Mouse (Mus musculus): ENCODE data around the gene Tmem25. TPM values are rescaled to one million over a fixed set of nuclear protein-coding genes. Genes with fewer than 3 reads are reported as not detected.

Tmem25 gene
- polyA plus RNA-seq (2015; fragmentation: Nextera tagmentation; extraction: Ambion mirVana) = 2.1 and 2.8 TPM in 2 replicates

DNA sequence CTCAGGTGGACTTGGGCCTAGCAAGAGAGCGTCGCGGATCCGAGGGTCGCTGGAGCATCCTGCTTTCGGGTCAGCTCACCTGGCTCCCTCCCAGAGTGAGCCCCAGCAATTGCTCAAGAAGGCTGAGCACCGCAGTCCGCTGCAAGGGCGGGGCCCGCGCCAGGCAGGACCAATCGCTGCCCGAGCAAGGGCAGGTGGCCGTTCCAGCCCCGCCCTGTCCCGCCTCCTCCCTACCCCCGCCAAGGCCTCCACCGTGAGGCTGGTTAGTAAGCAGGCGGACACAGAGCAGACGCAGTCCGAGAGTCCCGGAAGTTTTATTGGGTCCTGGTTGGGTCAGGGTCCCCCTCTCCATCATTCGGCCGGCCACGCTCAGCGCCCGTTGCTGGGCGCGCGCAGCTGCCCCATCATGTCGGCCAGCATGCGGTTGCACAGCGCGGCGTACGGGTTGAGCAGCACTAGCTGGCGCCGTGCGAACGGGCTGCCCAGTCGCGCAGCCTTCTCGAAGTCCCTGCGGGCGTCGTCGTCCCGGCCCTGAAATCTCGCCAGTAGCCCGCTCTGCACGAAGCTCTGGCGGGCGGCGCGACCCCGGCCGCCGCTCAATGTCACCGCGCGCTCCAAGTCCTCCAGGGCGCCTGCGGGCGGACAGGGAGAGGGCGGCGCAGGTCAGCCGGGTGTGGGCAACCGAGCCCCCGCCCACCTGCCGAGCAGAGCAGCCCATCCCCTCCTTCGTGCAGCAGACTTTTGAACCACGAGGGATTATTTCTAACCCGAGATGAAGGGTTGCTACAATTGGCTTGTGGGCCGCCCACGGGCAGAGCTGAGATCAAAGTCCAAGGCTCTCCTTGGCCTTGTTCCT is at the start of gene Tmem25:
Gene Tmem25, minus strand, starts transcription at position 206 of the 856 bp plus-strand sequence.
- H3K4me2 ChIP-seq = peak within 1 kb of the TSS; percentile 99
- peak within 1 kb of the TSS; percentile 73 for H3K4me3 ChIP-seq
- H3K27ac ChIP-seq = peak within 1 kb of the TSS; percentile 87
- no peaks in the 10 kb centered on the region for H3K9me3 ChIP-seq (replicated peaks)
- H3K36me3 ChIP-seq = no peaks in the 10 kb centered on the region
- H3K9ac ChIP-seq = peak within 1 kb of the TSS; percentile 76
- WGBS = under 1% methylated on average over 75 of the region's 75 CpGs
- peak; percentile 95 for ATAC-seq (replicated peaks; ENCODE audit: insufficient number of reproducible peaks, insufficient read depth, low FRiP score, low read depth)
- peaks cover 13% of the 10 kb centered on the region for H3K4me1 ChIP-seq (replicated peaks)
- H3K27me3 ChIP-seq = peaks cover 22% of the 10 kb centered on the region

DNA sequence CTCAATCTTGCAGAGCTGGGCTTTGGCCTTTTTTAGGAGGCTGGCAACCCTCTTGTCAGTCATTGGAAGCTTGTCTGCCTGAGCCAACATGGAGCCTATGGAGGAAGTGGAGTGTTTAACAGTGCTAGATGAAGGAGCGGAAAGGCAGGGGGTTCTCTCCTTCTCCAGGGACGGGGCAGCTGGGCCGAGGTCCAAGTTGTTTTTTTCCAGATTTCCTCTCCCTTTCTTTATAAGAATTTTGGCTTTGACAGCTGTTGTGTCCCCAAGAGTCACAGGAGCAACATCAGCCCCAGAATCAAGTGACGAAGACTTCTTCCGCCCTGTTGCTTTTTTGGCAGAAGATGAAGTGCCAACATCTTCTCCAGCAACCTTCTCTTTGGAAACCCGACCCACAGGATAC is 48.3 kb upstream of the Tmem25 start:
- Histone ChIP-seq H3K4me1 (replicated peaks) (peaks cover 2% of the 10 kb centered on the region; the same call in 1 of the 2 replicates), H3K4me2 (no peak overlapping the region), H3K36me3 (peaks cover 74% of the 10 kb centered on the region), H3K4me3 (no peak overlapping the region), H3K27ac (peak overlapping the region; percentile 34; the same call in 1 of the 2 replicates), H3K9ac (no peak overlapping the region), H3K9me3 (replicated peaks) (no peaks in the 10 kb centered on the region), H3K27me3 (no peaks in the 10 kb centered on the region)
- no peak for ATAC-seq (replicated peaks; ENCODE audit: insufficient number of reproducible peaks, insufficient read depth, low FRiP score, low read depth)
- 75% methylated on average over 6 of the region's 6 CpGs for WGBS

DNA sequence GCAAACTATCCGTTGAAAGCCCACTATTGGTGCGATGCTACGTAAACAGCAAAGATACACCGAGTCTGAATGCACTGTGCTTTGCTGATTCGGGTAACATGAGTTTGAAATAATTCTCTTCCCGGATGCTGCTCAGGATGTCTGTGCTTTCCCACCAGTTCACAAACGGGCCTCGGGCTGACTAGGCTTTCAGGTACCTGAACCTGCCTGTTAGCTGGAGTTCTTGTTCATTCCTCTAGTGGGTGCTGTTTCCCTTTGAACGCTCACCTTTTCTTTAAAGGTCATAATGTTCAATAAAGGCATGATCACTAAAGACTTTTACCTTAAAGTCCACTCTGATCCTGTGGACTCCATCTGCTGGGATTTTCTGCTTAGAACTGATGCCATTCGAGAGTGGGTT is 42.1 kb upstream of the Tmem25 start:
- Histone ChIP-seq H3K4me3 (no peak overlapping the region), H3K9ac (no peak overlapping the region), H3K27me3 (no peaks in the 10 kb centered on the region), H3K9me3 (replicated peaks) (no peaks in the 10 kb centered on the region), H3K4me1 (replicated peaks) (0 out of 2 replicates have a peak, but pooled peaks cover 2% of the 10 kb centered on the region), H3K27ac (no peak overlapping the region), H3K4me2 (no peak overlapping the region), H3K36me3 (peaks cover 77% of the 10 kb centered on the region)
- no peak for ATAC-seq (replicated peaks; ENCODE audit: insufficient number of reproducible peaks, insufficient read depth, low FRiP score, low read depth)
- WGBS = 82% methylated on average over 10 of the region's 10 CpGs

DNA sequence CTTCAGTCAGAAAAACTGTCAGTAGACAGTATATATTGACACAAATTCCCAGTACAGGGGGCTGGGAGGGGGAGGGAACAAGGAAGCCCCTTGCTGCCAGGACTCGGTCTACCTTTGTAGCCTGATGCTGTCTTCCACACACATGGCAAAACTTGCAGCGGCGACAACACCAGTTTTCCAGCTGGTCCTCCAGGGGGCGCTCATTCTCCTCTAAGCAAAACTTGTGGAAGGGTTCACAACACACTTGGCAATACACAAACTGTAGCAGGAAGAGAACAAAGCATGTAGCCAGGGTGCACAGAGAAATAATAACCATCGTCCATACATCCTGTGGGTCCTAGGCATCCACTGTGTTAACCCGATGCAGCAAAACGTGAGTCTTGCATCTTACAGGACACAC is 37.3 kb upstream of the Tmem25 start:
- no peak overlapping the region for H3K4me3 ChIP-seq
- 49% methylated on average over 7 of the region's 7 CpGs for WGBS
- no peak for ATAC-seq (replicated peaks; ENCODE audit: insufficient number of reproducible peaks, insufficient read depth, low FRiP score, low read depth)
- H3K9ac ChIP-seq = no peak overlapping the region
- H3K4me1 ChIP-seq (replicated peaks) = 0 out of 2 replicates have a peak, but pooled peaks cover 2% of the 10 kb centered on the region
- no peaks in the 10 kb centered on the region for H3K9me3 ChIP-seq (replicated peaks)
- H3K27ac ChIP-seq = no peak overlapping the region
- H3K27me3 ChIP-seq = no peaks in the 10 kb centered on the region
- H3K36me3 ChIP-seq = peaks cover 74% of the 10 kb centered on the region
- H3K4me2 ChIP-seq = no peak overlapping the region

DNA sequence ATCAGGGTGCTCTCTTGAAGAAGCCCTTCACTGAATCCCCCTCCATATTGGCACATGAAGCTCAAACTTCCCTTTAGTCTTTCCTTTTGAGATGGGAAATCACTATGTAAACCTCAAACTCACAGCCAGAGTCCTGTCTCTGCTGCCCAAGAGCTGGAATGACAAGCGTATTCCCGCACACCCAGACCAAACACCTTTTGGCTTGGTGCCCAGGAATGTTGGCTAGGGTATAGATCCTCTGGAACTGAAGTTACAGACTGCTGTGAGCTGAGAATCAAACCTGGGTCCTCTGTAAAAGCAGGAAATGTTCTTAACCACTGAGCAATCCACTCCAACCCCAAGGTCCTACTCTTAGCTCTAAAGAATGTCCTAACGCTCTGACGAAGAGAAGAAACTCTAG is 33.2 kb upstream of the Tmem25 start:
- WGBS = 56% methylated on average over 4 of the region's 4 CpGs
- Histone ChIP-seq H3K27me3 (no peaks in the 10 kb centered on the region), H3K4me1 (replicated peaks) (0 out of 2 replicates have a peak, but pooled peaks cover 2% of the 10 kb centered on the region), H3K4me2 (no peak overlapping the region), H3K27ac (no peak overlapping the region), H3K9ac (no peak overlapping the region), H3K4me3 (no peak overlapping the region), H3K36me3 (peaks cover 79% of the 10 kb centered on the region), H3K9me3 (replicated peaks) (no peaks in the 10 kb centered on the region)
- no peak for ATAC-seq (replicated peaks; ENCODE audit: insufficient number of reproducible peaks, insufficient read depth, low FRiP score, low read depth)

DNA sequence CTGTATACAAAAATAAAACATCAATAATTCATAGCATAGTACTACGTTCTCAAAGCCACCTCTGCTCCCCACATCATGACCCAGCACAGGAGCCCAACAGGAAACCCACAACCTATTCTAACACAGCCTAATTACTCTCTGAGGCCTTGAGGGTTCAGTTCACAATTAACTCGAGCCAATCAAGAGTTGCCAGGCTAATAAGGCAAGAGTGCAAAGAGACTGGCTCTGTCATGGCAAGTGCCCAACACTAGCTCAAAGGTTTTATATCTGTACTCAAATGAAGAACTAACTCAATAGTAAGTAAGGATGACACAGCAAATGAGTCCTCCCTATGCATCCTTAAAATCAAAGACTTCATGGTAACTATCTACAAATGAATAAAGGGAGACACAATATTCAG is 31.4 kb upstream of the Tmem25 start:
- no peak overlapping the region for H3K4me3 ChIP-seq
- H3K4me2 ChIP-seq = no peak overlapping the region
- ATAC-seq (replicated peaks; ENCODE audit: insufficient number of reproducible peaks, insufficient read depth, low FRiP score, low read depth) = no peak
- no peak overlapping the region for H3K9ac ChIP-seq
- H3K4me1 ChIP-seq (replicated peaks) = 0 out of 2 replicates have a peak, but pooled peaks cover 2% of the 10 kb centered on the region
- no peaks in the 10 kb centered on the region for H3K27me3 ChIP-seq
- peaks cover 91% of the 10 kb centered on the region for H3K36me3 ChIP-seq
- no peak overlapping the region for H3K27ac ChIP-seq
- no peaks in the 10 kb centered on the region for H3K9me3 ChIP-seq (replicated peaks)
- WGBS = 86% methylated on average over 2 of the region's 2 CpGs

DNA sequence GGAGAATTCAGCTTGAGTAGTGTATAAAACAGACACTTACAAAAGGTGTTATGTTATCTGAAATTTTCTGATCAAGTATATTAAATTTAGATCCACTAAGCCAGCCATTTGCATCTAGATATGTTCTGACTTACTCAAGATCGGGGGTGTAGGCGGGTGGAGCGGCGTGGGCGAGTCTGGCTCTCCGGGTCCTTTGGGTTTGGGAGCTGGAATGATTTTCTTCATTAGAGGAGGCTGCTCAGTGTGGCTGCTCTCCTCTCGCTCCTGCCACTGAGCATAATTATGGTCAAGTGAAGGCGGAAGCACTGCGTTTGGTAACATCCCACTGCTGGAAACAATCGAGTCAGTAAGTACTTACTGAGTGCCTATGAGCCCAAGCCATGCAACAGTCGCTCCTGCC is 29.8 kb upstream of the Tmem25 start:
- Histone ChIP-seq H3K27me3 (no peaks in the 10 kb centered on the region), H3K4me1 (replicated peaks) (0 out of 2 replicates have a peak, but pooled peaks cover 2% of the 10 kb centered on the region), H3K36me3 (peaks cover 91% of the 10 kb centered on the region), H3K27ac (no peak overlapping the region), H3K4me2 (no peak overlapping the region), H3K9me3 (replicated peaks) (no peaks in the 10 kb centered on the region), H3K9ac (no peak overlapping the region), H3K4me3 (no peak overlapping the region)
- ATAC-seq (replicated peaks; ENCODE audit: insufficient number of reproducible peaks, insufficient read depth, low FRiP score, low read depth) = no peak
- 93% methylated on average over 11 of the region's 11 CpGs for WGBS

DNA sequence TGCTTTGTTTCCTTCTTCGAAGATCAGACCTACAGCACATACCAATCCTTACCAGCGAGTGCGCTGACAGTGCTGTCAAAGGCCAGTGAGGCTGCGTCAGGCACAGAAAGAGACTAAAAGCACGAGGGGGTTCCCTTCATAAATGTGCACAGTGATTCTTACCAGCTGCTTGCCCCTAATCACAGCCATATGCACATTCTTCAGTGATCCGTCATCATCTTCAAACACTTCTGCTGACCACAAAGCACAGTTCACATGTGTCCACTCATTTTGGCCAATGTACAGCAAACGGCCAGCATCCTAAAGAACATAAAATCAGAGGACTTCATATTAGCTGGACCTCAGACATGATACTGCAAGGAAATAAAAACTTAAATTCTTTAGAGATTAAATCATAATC is 27.6 kb upstream of the Tmem25 start:
- Histone ChIP-seq H3K4me1 (replicated peaks) (no peaks in the 10 kb centered on the region), H3K27ac (no peak overlapping the region), H3K4me2 (no peak overlapping the region), H3K27me3 (no peaks in the 10 kb centered on the region), H3K9ac (no peak overlapping the region), H3K4me3 (no peak overlapping the region), H3K36me3 (peaks cover 94% of the 10 kb centered on the region), H3K9me3 (replicated peaks) (no peaks in the 10 kb centered on the region)
- no peak for ATAC-seq (replicated peaks; ENCODE audit: insufficient number of reproducible peaks, insufficient read depth, low FRiP score, low read depth)
- WGBS = 82% methylated on average over 7 of the region's 7 CpGs

DNA sequence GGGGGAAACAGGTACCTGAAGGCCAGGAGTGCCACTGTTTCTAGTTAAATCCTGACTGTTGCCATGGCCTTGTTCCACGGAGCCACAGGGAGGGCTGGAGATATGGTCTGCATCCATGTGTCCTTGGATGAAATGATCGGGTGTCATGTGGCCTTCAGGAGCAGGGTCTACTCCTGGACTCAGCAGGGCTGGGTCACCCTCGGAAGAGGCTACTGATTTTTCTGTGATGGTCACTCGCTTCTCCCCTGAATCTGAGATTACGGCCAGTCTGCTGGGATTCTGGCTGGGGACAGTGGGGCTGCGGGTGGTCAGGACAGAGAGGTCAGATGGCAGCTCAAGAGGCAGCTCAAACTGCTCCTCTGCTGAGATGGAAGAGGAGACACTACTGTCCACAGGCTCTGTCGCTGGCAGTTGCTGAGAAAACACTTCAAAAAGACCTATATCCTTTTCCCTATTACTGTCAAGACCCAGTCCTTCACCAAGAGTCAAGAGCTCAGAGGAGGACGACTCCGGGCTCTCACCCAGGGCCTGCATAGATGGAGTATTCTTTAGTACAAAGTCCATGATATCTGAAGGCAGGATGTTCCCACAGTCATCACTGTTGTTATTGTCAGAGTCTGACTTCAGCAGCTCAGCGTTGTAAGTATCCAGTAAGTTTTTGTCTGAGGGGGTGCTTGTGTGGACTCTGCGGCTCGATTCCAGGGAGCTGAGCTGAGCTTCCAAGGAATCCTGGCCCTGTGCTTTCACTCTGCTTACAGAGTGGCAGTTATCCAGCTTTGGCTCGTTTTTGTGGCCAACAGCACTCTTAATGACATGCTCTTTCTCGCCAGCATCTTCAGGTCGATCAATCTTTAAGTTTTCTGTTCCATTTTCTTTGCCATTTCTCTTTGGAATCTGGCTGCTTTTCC is 21.1 kb upstream of the Tmem25 start:
- Histone ChIP-seq H3K4me2 (no peak overlapping the region), H3K9me3 (replicated peaks) (no peaks in the 10 kb centered on the region), H3K4me3 (no peak overlapping the region), H3K27me3 (no peaks in the 10 kb centered on the region), H3K4me1 (replicated peaks) (no peaks in the 10 kb centered on the region), H3K36me3 (peaks cover 99% of the 10 kb centered on the region), H3K9ac (no peak overlapping the region), H3K27ac (no peak overlapping the region)
- no peak for ATAC-seq (replicated peaks; ENCODE audit: insufficient number of reproducible peaks, insufficient read depth, low FRiP score, low read depth)
- 91% methylated on average over 15 of the region's 15 CpGs for WGBS

DNA sequence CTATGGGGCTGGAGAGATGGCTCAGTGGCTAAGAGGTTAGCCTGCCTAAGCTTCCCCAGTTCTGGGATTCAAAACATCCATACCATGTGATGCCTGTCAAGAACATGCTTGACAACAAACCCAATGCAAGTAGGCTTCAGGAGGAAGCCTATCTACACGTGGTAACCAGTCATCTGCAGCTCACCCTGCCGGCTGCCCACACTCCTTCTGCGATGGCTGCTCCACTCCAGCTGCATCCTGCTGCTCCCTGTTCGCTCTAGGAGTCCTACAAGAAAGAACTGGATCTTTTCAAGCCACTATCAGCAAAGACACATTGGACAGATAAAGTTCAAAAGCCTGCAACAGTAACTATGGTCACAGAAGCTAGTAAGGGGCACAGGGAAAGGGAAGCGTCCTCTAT is 18.4 kb upstream of the Tmem25 start:
- 61% methylated on average over 5 of the region's 5 CpGs for WGBS
- Histone ChIP-seq H3K9ac (no peak overlapping the region), H3K27ac (no peak overlapping the region), H3K4me2 (no peak overlapping the region), H3K36me3 (peaks cover 99% of the 10 kb centered on the region), H3K4me3 (no peak overlapping the region), H3K27me3 (no peaks in the 10 kb centered on the region), H3K4me1 (replicated peaks) (no peaks in the 10 kb centered on the region), H3K9me3 (replicated peaks) (no peaks in the 10 kb centered on the region)
- ATAC-seq (replicated peaks; ENCODE audit: insufficient number of reproducible peaks, insufficient read depth, low FRiP score, low read depth) = no peak

DNA sequence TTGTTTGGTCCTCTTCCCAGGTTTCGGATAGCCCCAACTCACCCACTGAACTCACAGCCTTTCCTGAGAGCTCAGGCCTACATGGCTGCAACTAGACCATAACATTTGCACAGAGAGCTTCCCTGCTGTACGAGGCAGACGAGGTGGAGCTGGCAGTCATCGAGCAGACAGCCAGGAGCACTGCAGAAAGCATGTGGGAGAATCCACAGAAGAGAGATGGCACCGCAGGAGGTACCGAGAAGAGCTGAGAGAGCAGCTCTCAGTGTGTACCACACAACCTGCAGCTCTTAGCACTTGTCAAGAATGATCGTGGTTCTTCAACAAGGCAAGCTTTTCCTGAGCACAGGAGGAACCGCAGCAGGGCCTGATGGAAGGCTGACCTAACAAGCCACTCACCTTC is 15.1 kb upstream of the Tmem25 start:
- ATAC-seq (replicated peaks; ENCODE audit: insufficient number of reproducible peaks, insufficient read depth, low FRiP score, low read depth) = no peak
- H3K27ac ChIP-seq = no peak overlapping the region
- H3K4me3 ChIP-seq = no peak overlapping the region
- H3K27me3 ChIP-seq = no peaks in the 10 kb centered on the region
- H3K9me3 ChIP-seq (replicated peaks) = no peaks in the 10 kb centered on the region
- peaks cover 97% of the 10 kb centered on the region for H3K36me3 ChIP-seq
- no peak overlapping the region for H3K9ac ChIP-seq
- H3K4me2 ChIP-seq = no peak overlapping the region
- H3K4me1 ChIP-seq (replicated peaks) = no peaks in the 10 kb centered on the region
- 91% methylated on average over 8 of the region's 8 CpGs for WGBS

All from heart, embryonic 15.5 days (tissue).